Mouse (Mus musculus) forebrain, embryonic 10.5 days (tissue): ENCODE data around the gene Grap. TPM values are rescaled to one million over a fixed set of nuclear protein-coding genes. Genes with fewer than 3 reads are reported as not detected.

Experiments
- DNase-seq: peaks from one replicate; pipeline ENCODE4 v3.0.0-alpha.2; 2017; ENCODE audit warnings: low spot score; ENCODE audit errors: extremely low spot score
- H3K27ac ChIP-seq: fragments of 300-500 bp; sonication (generic); 2 replicates; pipeline ENCODE4 v1.5.1; 2016; ENCODE audit warnings: mild to moderate bottlenecking
- H3K27me3 ChIP-seq: fragments of 300-500 bp; sonication (generic); 2 replicates; pipeline ENCODE4 v1.6.1; 2016; ENCODE audit warnings: mild to moderate bottlenecking; ENCODE audit not compliant: poor library complexity, severe bottlenecking
- H3K36me3 ChIP-seq: fragments of 300-500 bp; sonication (generic); replicated peaks from 2 replicates; pipeline ENCODE4 v1.6.1; 2016; ENCODE audit warnings: mild to moderate bottlenecking, moderate library complexity
- H3K4me1 ChIP-seq: fragments of 300-500 bp; sonication (generic); 2 replicates; pipeline ENCODE4 v1.6.1; 2016
- H3K4me3 ChIP-seq: fragments of 300-500 bp; sonication (generic); 2 replicates; pipeline ENCODE4 v1.5.1; 2016; ENCODE audit warnings: mild to moderate bottlenecking, moderate library complexity
- H3K9me3 ChIP-seq: fragments of 300-500 bp; sonication (generic); 2 replicates; pipeline ENCODE4 v1.6.1; 2016; ENCODE audit warnings: mild to moderate bottlenecking, moderate library complexity
- WGBS: fragments of 180-500 bp; shearing (Covaris S2); methylation state at CpG from one replicate; pipeline ENCODE4 v1.1.7; 2016; 5-methylcytosine and 5-hydroxymethylcytosine counted together
- polyA plus RNA-seq: library from polyadenylated mRNA; unstranded; fragments of >200 nt; fragmentation: Nextera tagmentation; extraction: Ambion mirVana; gene quantifications from 2 replicates; pipeline ENCODE4 v1.2.1, GENCODE M21; 2016

Gene Grap
- polyA plus RNA-seq, 1 experiment from 2014 or later: 9.0 TPM

GRCm38 (mm10) chr11:61655649-61656048 lies 2.6 kb downstream of the Grap start:
- DNase-seq: no peak
- H3K4me1 ChIP-seq: no peaks in the 10 kb centered on the region
- WGBS: 61% methylated on average over 4 of the region's 4 CpGs
- H3K36me3 ChIP-seq: no peaks in the 10 kb centered on the region
- H3K27ac ChIP-seq: no peak overlapping the region
- no peaks in the 10 kb centered on the region for H3K27me3 ChIP-seq
- no peaks in the 10 kb centered on the region for H3K9me3 ChIP-seq
- H3K4me3 ChIP-seq: no peak overlapping the region

- no peak for DNase-seq
- WGBS: 72% methylated on average over 6 of the region's 6 CpGs
Measured at GRCm38 (mm10) chr11:61656148-61656850, 3.2 kb downstream of the Grap start.

GRCm38 (mm10) chr11:61657432-61657831 lies 4.4 kb downstream of the Grap start:
- Histone ChIP-seq H3K27ac (no peak overlapping the region), H3K36me3 (no peaks in the 10 kb centered on the region), H3K27me3 (no peaks in the 10 kb centered on the region), H3K9me3 (no peaks in the 10 kb centered on the region), H3K4me1 (no peaks in the 10 kb centered on the region), H3K4me3 (no peak overlapping the region)
- WGBS: 82% methylated on average over 2 of the region's 2 CpGs
- DNase-seq: no peak

More at GRCm38 (mm10) chr11:61656148-61656850, 3.2 kb downstream of the Grap start:
- Histone ChIP-seq H3K27ac (no peak overlapping the region), H3K27me3 (no peaks in the 10 kb centered on the region), H3K9me3 (no peaks in the 10 kb centered on the region), H3K36me3 (no peaks in the 10 kb centered on the region), H3K4me3 (no peak overlapping the region), H3K4me1 (no peaks in the 10 kb centered on the region)

- Histone ChIP-seq H3K4me1 (no peaks in the 10 kb centered on the region), H3K4me3 (no peak overlapping the region), H3K27ac (no peak overlapping the region), H3K27me3 (no peaks in the 10 kb centered on the region), H3K36me3 (no peaks in the 10 kb centered on the region), H3K9me3 (no peaks in the 10 kb centered on the region)
- no peak for DNase-seq
- WGBS: 95% methylated on average over 3 of the region's 3 CpGs
Measured at GRCm38 (mm10) chr11:61658360-61658922, 5.4 kb downstream of the Grap start.

GRCm38 (mm10) chr11:61659011-61659858 lies 6.2 kb downstream of the Grap start:
- Histone ChIP-seq H3K9me3 (no peaks in the 10 kb centered on the region), H3K36me3 (no peaks in the 10 kb centered on the region), H3K4me3 (no peak overlapping the region), H3K27me3 (no peaks in the 10 kb centered on the region), H3K4me1 (no peaks in the 10 kb centered on the region), H3K27ac (no peak overlapping the region)
- WGBS: 85% methylated on average over 4 of the region's 4 CpGs
- no peak for DNase-seq

GRCm38 (mm10) chr11:61660001-61660400 lies 6.9 kb downstream of the Grap start:
- DNase-seq: no peak
- H3K9me3 ChIP-seq: no peaks in the 10 kb centered on the region
- H3K27me3 ChIP-seq: no peaks in the 10 kb centered on the region
- H3K4me1 ChIP-seq: no peaks in the 10 kb centered on the region
- H3K36me3 ChIP-seq: no peaks in the 10 kb centered on the region
- H3K27ac ChIP-seq: no peak overlapping the region
- no peak overlapping the region for H3K4me3 ChIP-seq
- WGBS: 91% methylated on average over 8 of the region's 8 CpGs

GRCm38 (mm10) chr11:61660806-61661392 lies 7.8 kb downstream of the Grap start:
- 78% methylated on average over 7 of the region's 7 CpGs for WGBS
- H3K27ac ChIP-seq: no peak overlapping the region
- DNase-seq: no peak
- no peaks in the 10 kb centered on the region for H3K36me3 ChIP-seq
- H3K4me3 ChIP-seq: no peak overlapping the region
- no peaks in the 10 kb centered on the region for H3K4me1 ChIP-seq
- no peaks in the 10 kb centered on the region for H3K9me3 ChIP-seq
- H3K27me3 ChIP-seq: no peaks in the 10 kb centered on the region

GRCm38 (mm10) chr11:61662189-61662588 lies 9.1 kb downstream of the Grap start:
- no peaks in the 10 kb centered on the region for H3K9me3 ChIP-seq

GRCm38 (mm10) chr11:61665401-61665800 lies 12.3 kb downstream of the Grap start:
- no peaks in the 10 kb centered on the region for H3K9me3 ChIP-seq
- 0 out of 2 replicates have a peak, but pooled peaks cover 5% of the 10 kb centered on the region for H3K27me3 ChIP-seq
- H3K36me3 ChIP-seq: no peaks in the 10 kb centered on the region
- H3K4me3 ChIP-seq: no peak overlapping the region
- DNase-seq: no peak
- no peak overlapping the region for H3K27ac ChIP-seq
- WGBS: 87% methylated on average over 4 of the region's 4 CpGs
- H3K4me1 ChIP-seq: no peaks in the 10 kb centered on the region; the same call in 1 of the 2 replicates

More at GRCm38 (mm10) chr11:61662189-61662588, 9.1 kb downstream of the Grap start:
- Histone ChIP-seq H3K27ac (no peak overlapping the region), H3K4me3 (no peak overlapping the region), H3K4me1 (no peaks in the 10 kb centered on the region; the same call in 1 of the 2 replicates), H3K36me3 (no peaks in the 10 kb centered on the region), H3K27me3 (no peaks in the 10 kb centered on the region)
- no peak for DNase-seq
- 90% methylated on average over 5 of the region's 5 CpGs for WGBS

- no peak overlapping the region for H3K27ac ChIP-seq
- H3K9me3 ChIP-seq: no peaks in the 10 kb centered on the region
- no peak for DNase-seq
- WGBS: 59% methylated on average over 7 of the region's 7 CpGs
- H3K4me3 ChIP-seq: no peak overlapping the region
- H3K36me3 ChIP-seq: no peaks in the 10 kb centered on the region
- peaks cover 8% of the 10 kb centered on the region for H3K27me3 ChIP-seq
- H3K4me1 ChIP-seq: peaks cover 3% of the 10 kb centered on the region
Measured at GRCm38 (mm10) chr11:61665991-61666799, 13.1 kb downstream of the Grap start.

- peaks cover 12% of the 10 kb centered on the region for H3K4me1 ChIP-seq
Measured at GRCm38 (mm10) chr11:61667248-61667647, 14.2 kb downstream of the Grap start.

GRCm38 (mm10) chr11:61667782-61668181 lies 14.7 kb downstream of the Grap start:
- H3K4me1 ChIP-seq: peaks cover 12% of the 10 kb centered on the region
- H3K27ac ChIP-seq: no peak overlapping the region
- no peaks in the 10 kb centered on the region for H3K36me3 ChIP-seq
- H3K4me3 ChIP-seq: no peak overlapping the region
- DNase-seq: no peak
- H3K9me3 ChIP-seq: no peaks in the 10 kb centered on the region
- WGBS: 83% methylated on average over 5 of the region's 5 CpGs
- H3K27me3 ChIP-seq: peaks cover 24% of the 10 kb centered on the region

More at GRCm38 (mm10) chr11:61667248-61667647, 14.2 kb downstream of the Grap start:
- WGBS: 70% methylated on average over 5 of the region's 5 CpGs
- H3K36me3 ChIP-seq: no peaks in the 10 kb centered on the region
- H3K9me3 ChIP-seq: no peaks in the 10 kb centered on the region
- H3K27ac ChIP-seq: no peak overlapping the region
- peaks cover 19% of the 10 kb centered on the region for H3K27me3 ChIP-seq
- no peak overlapping the region for H3K4me3 ChIP-seq
- no peak for DNase-seq
